Mouse (Mus musculus): Measurements from ENCODE around the gene Pgbd5. TPM values are rescaled to one million over a fixed set of nuclear protein-coding genes. Genes with fewer than 3 reads are reported as not detected.
"Not testable (repeated sequence)": the region's sequence is repeated elsewhere in the genome, so short reads cannot be mapped to it uniquely, and the experiment has no call there.

The Pgbd5 gene
- total RNA-seq, 2 experiments from 2014 or later: 4.4 to 6.8 TPM

- DNase-seq: no peak
Observed at GRCm38 (mm10) chr8:124430881-124431280, 8.6 kb downstream of the Pgbd5 start.

GRCm38 (mm10) chr8:124429417-124429816 is 10.0 kb downstream of the Pgbd5 start:
- no peak for DNase-seq

- DNase-seq: not testable (repeated sequence)
Observed at GRCm38 (mm10) chr8:124428721-124429120, 10.7 kb downstream of the Pgbd5 start.

GRCm38 (mm10) chr8:124421413-124421812 is 18.0 kb downstream of the Pgbd5 start:
- DNase-seq: peak; percentile 30

GRCm38 (mm10) chr8:124418927-124419326 is 20.5 kb downstream of the Pgbd5 start:
- no peak for DNase-seq

GRCm38 (mm10) chr8:124418185-124418584 is 21.3 kb downstream of the Pgbd5 start:
- no peak for DNase-seq

- DNase-seq: no peak
Observed at GRCm38 (mm10) chr8:124416646-124417045, 22.8 kb downstream of the Pgbd5 start.

GRCm38 (mm10) chr8:124415789-124416188 is 23.7 kb downstream of the Pgbd5 start:
- no peak for DNase-seq

- peak; percentile 48 for DNase-seq
Observed at GRCm38 (mm10) chr8:124415002-124415401, 24.5 kb downstream of the Pgbd5 start.

- no peak for DNase-seq
Observed at GRCm38 (mm10) chr8:124413244-124413965, 26.1 kb downstream of the Pgbd5 start.

- DNase-seq: no peak
Observed at GRCm38 (mm10) chr8:124412496-124413243, 26.8 kb downstream of the Pgbd5 start.

- no peak for DNase-seq
Observed at GRCm38 (mm10) chr8:124404471-124405260, 34.8 kb downstream of the Pgbd5 start.

GRCm38 (mm10) chr8:124403876-124404275 is 35.6 kb downstream of the Pgbd5 start:
- peak; percentile 61 for DNase-seq

GRCm38 (mm10) chr8:124399403-124399861 is 40.0 kb downstream of the Pgbd5 start:
- no peak for DNase-seq

GRCm38 (mm10) chr8:124398843-124399402 is 40.5 kb downstream of the Pgbd5 start:
- peak; percentile 55 for DNase-seq

GRCm38 (mm10) chr8:124397321-124398065 is 42.0 kb downstream of the Pgbd5 start:
- peak; percentile 85 for DNase-seq

- DNase-seq: no peak
Observed at GRCm38 (mm10) chr8:124396531-124396930, 42.9 kb downstream of the Pgbd5 start.

- no peak for DNase-seq
Observed at GRCm38 (mm10) chr8:124395392-124395791, 44.1 kb downstream of the Pgbd5 start.

- no peak for DNase-seq
Observed at GRCm38 (mm10) chr8:124394951-124395350, 44.5 kb downstream of the Pgbd5 start.

- DNase-seq: no peak
Observed at GRCm38 (mm10) chr8:124393927-124394326, 45.5 kb downstream of the Pgbd5 start.

- no peak for DNase-seq
Observed at GRCm38 (mm10) chr8:124393013-124393412, 46.4 kb downstream of the Pgbd5 start.
